Mouse (Mus musculus): Measurements from ENCODE around the gene Ntm. TPM values are rescaled to one million over a fixed set of nuclear protein-coding genes. Genes with fewer than 3 reads are reported as not detected.
A peak's percentile ranks its signal among the peaks of the same experiment; 100 is the strongest.

The Ntm gene
- polyA plus RNA-seq, 1 experiment from 2014 or later = 48.5 TPM

GRCm38 (mm10) chr9:29341292-29341691 is 621.6 kb downstream of the Ntm start:
- H3K27ac ChIP-seq (ENCODE audit: low read depth, low read length) = no peak overlapping the region
- no peak overlapping the region for H3K4me2 ChIP-seq (replicated peaks; ENCODE audit: low read depth, low read length)
- no peak for ATAC-seq (ENCODE audit: low FRiP score, low TSS enrichment)
- 89% methylated on average over 3 of the region's 3 CpGs for WGBS
- H3K36me3 ChIP-seq (ENCODE audit: control insufficient read depth, insufficient read depth, low read length) = no peaks in the 10 kb centered on the region
- no peak overlapping the region for H3K9ac ChIP-seq (ENCODE audit: low read depth, low read length)
- 0 out of 2 replicates have a peak, but pooled peaks cover 6% of the 10 kb centered on the region for H3K4me1 ChIP-seq (ENCODE audit: control insufficient read depth, insufficient read depth, low read length)
- no peak overlapping the region for H3K4me3 ChIP-seq (ENCODE audit: low read length)
- H3K9me3 ChIP-seq (ENCODE audit: control insufficient read depth, low read length) = no peaks in the 10 kb centered on the region
- H3K27me3 ChIP-seq (ENCODE audit: control insufficient read depth, insufficient read depth, low read length) = no peaks in the 10 kb centered on the region

- H3K9me3 ChIP-seq (ENCODE audit: control insufficient read depth, low read length) = no peaks in the 10 kb centered on the region
- 73% methylated on average over 2 of the region's 2 CpGs for WGBS
- H3K27me3 ChIP-seq (ENCODE audit: control insufficient read depth, insufficient read depth, low read length) = no peaks in the 10 kb centered on the region
- H3K36me3 ChIP-seq (ENCODE audit: control insufficient read depth, insufficient read depth, low read length) = no peaks in the 10 kb centered on the region
- peaks cover 5% of the 10 kb centered on the region; the same call in 1 of the 2 replicates for H3K4me1 ChIP-seq (ENCODE audit: control insufficient read depth, insufficient read depth, low read length)
- H3K9ac ChIP-seq (ENCODE audit: low read depth, low read length) = no peak overlapping the region
- no peak overlapping the region for H3K4me2 ChIP-seq (replicated peaks; ENCODE audit: low read depth, low read length)
- no peak overlapping the region for H3K27ac ChIP-seq (ENCODE audit: low read depth, low read length)
- ATAC-seq (ENCODE audit: low FRiP score, low TSS enrichment) = no peak
- H3K4me3 ChIP-seq (ENCODE audit: low read length) = no peak overlapping the region
Measured at GRCm38 (mm10) chr9:29335671-29336070, 627.3 kb downstream of the Ntm start.

- Histone ChIP-seq H3K4me3 (ENCODE audit: low read length) (no peak overlapping the region), H3K27ac (ENCODE audit: low read depth, low read length) (peak overlapping the region; percentile 70; the same call in 1 of the 2 replicates), H3K4me1 (ENCODE audit: control insufficient read depth, insufficient read depth, low read length) (peaks cover 7% of the 10 kb centered on the region; the same call in 1 of the 2 replicates), H3K4me2 (replicated peaks; ENCODE audit: low read depth, low read length) (no peak overlapping the region), H3K36me3 (ENCODE audit: control insufficient read depth, insufficient read depth, low read length) (no peaks in the 10 kb centered on the region), H3K9ac (ENCODE audit: low read depth, low read length) (no peak overlapping the region), H3K27me3 (ENCODE audit: control insufficient read depth, insufficient read depth, low read length) (no peaks in the 10 kb centered on the region), H3K9me3 (ENCODE audit: control insufficient read depth, low read length) (no peaks in the 10 kb centered on the region)
- 8% methylated on average over 3 of the region's 3 CpGs for WGBS
- peak; percentile 69; the same call in 1 of the 2 replicates for ATAC-seq (ENCODE audit: low FRiP score, low TSS enrichment)
Measured at GRCm38 (mm10) chr9:29332296-29333090, 630.4 kb downstream of the Ntm start.

DNA sequence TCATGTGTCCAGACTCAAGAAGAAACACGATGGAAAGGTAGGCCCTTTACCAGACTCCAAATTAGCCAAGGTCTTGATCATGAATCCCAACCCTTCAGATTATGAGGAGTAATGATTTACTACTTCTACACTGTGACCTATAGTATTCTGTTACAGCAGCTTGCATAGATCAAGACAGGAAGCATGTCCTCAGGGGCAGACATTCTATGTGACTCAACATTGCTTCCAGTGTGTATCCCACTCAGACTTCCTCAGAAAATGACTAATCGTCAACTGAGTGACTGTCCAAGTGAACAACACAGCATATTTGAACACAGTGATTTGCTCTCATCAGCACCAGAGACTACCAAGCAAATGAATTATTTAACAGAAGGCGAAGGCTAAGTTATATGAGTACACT is 632.5 kb downstream of the Ntm start:
- Histone ChIP-seq H3K4me3 (ENCODE audit: low read length) (no peak overlapping the region), H3K4me2 (replicated peaks; ENCODE audit: low read depth, low read length) (no peak overlapping the region)
- no peak for ATAC-seq (ENCODE audit: low FRiP score, low TSS enrichment)

GRCm38 (mm10) chr9:29326283-29326682 is 636.7 kb downstream of the Ntm start:
- ATAC-seq (ENCODE audit: low FRiP score, low TSS enrichment) = no peak
- Histone ChIP-seq H3K4me3 (ENCODE audit: low read length) (no peak overlapping the region), H3K4me2 (replicated peaks; ENCODE audit: low read depth, low read length) (no peak overlapping the region), H3K27ac (ENCODE audit: low read depth, low read length) (no peak overlapping the region), H3K9ac (ENCODE audit: low read depth, low read length) (no peak overlapping the region), H3K4me1 (ENCODE audit: control insufficient read depth, insufficient read depth, low read length) (peaks cover 4% of the 10 kb centered on the region; the same call in 1 of the 2 replicates), H3K9me3 (ENCODE audit: control insufficient read depth, low read length) (no peaks in the 10 kb centered on the region), H3K27me3 (ENCODE audit: control insufficient read depth, insufficient read depth, low read length) (no peaks in the 10 kb centered on the region), H3K36me3 (ENCODE audit: control insufficient read depth, insufficient read depth, low read length) (no peaks in the 10 kb centered on the region)
- 96% methylated on average over 3 of the region's 3 CpGs for WGBS

More for the DNA sequence above, 632.5 kb downstream of the Ntm start:
- Histone ChIP-seq H3K36me3 (ENCODE audit: control insufficient read depth, insufficient read depth, low read length) (no peaks in the 10 kb centered on the region), H3K4me1 (ENCODE audit: control insufficient read depth, insufficient read depth, low read length) (peaks cover 7% of the 10 kb centered on the region; the same call in 1 of the 2 replicates), H3K27me3 (ENCODE audit: control insufficient read depth, insufficient read depth, low read length) (no peaks in the 10 kb centered on the region), H3K9ac (ENCODE audit: low read depth, low read length) (no peak overlapping the region), H3K27ac (ENCODE audit: low read depth, low read length) (no peak overlapping the region), H3K9me3 (ENCODE audit: control insufficient read depth, low read length) (no peaks in the 10 kb centered on the region)
- WGBS = 72% methylated on average over 3 of the region's 3 CpGs

GRCm38 (mm10) chr9:29325137-29325536 is 637.8 kb downstream of the Ntm start:
- no peak for ATAC-seq (ENCODE audit: low FRiP score, low TSS enrichment)
- H3K4me1 ChIP-seq (ENCODE audit: control insufficient read depth, insufficient read depth, low read length) = no peaks in the 10 kb centered on the region
- no peak overlapping the region for H3K27ac ChIP-seq (ENCODE audit: low read depth, low read length)
- no peaks in the 10 kb centered on the region for H3K9me3 ChIP-seq (ENCODE audit: control insufficient read depth, low read length)
- H3K9ac ChIP-seq (ENCODE audit: low read depth, low read length) = no peak overlapping the region
- no peak overlapping the region for H3K4me3 ChIP-seq (ENCODE audit: low read length)
- WGBS = 75% methylated on average over 8 of the region's 8 CpGs
- no peak overlapping the region for H3K4me2 ChIP-seq (replicated peaks; ENCODE audit: low read depth, low read length)
- H3K36me3 ChIP-seq (ENCODE audit: control insufficient read depth, insufficient read depth, low read length) = no peaks in the 10 kb centered on the region
- no peaks in the 10 kb centered on the region for H3K27me3 ChIP-seq (ENCODE audit: control insufficient read depth, insufficient read depth, low read length)

DNA sequence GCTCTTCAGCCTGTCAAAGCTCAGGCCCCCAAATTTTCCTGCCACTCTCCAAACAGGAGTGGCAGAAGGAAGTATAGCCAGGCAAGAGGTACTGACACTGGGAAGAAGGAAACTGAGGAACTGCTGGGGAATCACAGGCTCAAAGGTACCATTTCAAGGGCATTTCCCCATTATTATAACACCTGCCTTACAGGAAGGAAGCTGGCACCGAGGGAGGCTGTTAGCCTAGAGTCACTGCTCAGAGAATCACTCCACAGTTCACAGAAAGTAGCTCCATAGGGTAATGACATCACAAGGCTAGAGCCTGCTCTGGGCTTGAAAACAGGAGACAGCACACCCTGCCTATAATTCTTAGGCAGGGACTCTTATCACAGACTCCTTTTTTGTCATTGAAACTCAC is 643.7 kb downstream of the Ntm start:
- no peak overlapping the region for H3K4me2 ChIP-seq (replicated peaks; ENCODE audit: low read depth, low read length)
- H3K9me3 ChIP-seq (ENCODE audit: control insufficient read depth, low read length) = no peaks in the 10 kb centered on the region
- no peak overlapping the region for H3K9ac ChIP-seq (ENCODE audit: low read depth, low read length)
- peaks cover 33% of the 10 kb centered on the region; the same call in 1 of the 2 replicates for H3K4me1 ChIP-seq (ENCODE audit: control insufficient read depth, insufficient read depth, low read length)
- peak overlapping the region; percentile 2; the same call in 1 of the 2 replicates for H3K27ac ChIP-seq (ENCODE audit: low read depth, low read length)
- peak; percentile 22; the same call in 1 of the 2 replicates for ATAC-seq (ENCODE audit: low FRiP score, low TSS enrichment)
- H3K4me3 ChIP-seq (ENCODE audit: low read length) = no peak overlapping the region
- no peaks in the 10 kb centered on the region for H3K27me3 ChIP-seq (ENCODE audit: control insufficient read depth, insufficient read depth, low read length)
- H3K36me3 ChIP-seq (ENCODE audit: control insufficient read depth, insufficient read depth, low read length) = no peaks in the 10 kb centered on the region
- 14% methylated on average over 1 of the region's 1 CpGs for whole genome bisulfite sequencing

- no peaks in the 10 kb centered on the region for H3K9me3 ChIP-seq (ENCODE audit: control insufficient read depth, low read length)
- H3K4me1 ChIP-seq (ENCODE audit: control insufficient read depth, insufficient read depth, low read length) = peaks cover 33% of the 10 kb centered on the region; the same call in 1 of the 2 replicates
- no peak overlapping the region for H3K4me2 ChIP-seq (replicated peaks; ENCODE audit: low read depth, low read length)
- peak overlapping the region; percentile 2; the same call in 1 of the 2 replicates for H3K27ac ChIP-seq (ENCODE audit: low read depth, low read length)
- ATAC-seq (ENCODE audit: low FRiP score, low TSS enrichment) = peak; percentile 84
- no peaks in the 10 kb centered on the region for H3K27me3 ChIP-seq (ENCODE audit: control insufficient read depth, insufficient read depth, low read length)
- 4% methylated on average over 8 of the region's 8 CpGs for WGBS
- H3K36me3 ChIP-seq (ENCODE audit: control insufficient read depth, insufficient read depth, low read length) = no peaks in the 10 kb centered on the region
- H3K4me3 ChIP-seq (ENCODE audit: low read length) = no peak overlapping the region
- H3K9ac ChIP-seq (ENCODE audit: low read depth, low read length) = no peak overlapping the region
Measured at GRCm38 (mm10) chr9:29318676-29319162, 644.2 kb downstream of the Ntm start.

GRCm38 (mm10) chr9:29317623-29318022 is 645.3 kb downstream of the Ntm start:
- Histone ChIP-seq H3K4me3 (ENCODE audit: low read length) (no peak overlapping the region), H3K27me3 (ENCODE audit: control insufficient read depth, insufficient read depth, low read length) (no peaks in the 10 kb centered on the region), H3K9me3 (ENCODE audit: control insufficient read depth, low read length) (no peaks in the 10 kb centered on the region), H3K4me1 (ENCODE audit: control insufficient read depth, insufficient read depth, low read length) (peaks cover 33% of the 10 kb centered on the region; the same call in 1 of the 2 replicates), H3K4me2 (replicated peaks; ENCODE audit: low read depth, low read length) (no peak overlapping the region), H3K36me3 (ENCODE audit: control insufficient read depth, insufficient read depth, low read length) (no peaks in the 10 kb centered on the region), H3K9ac (ENCODE audit: low read depth, low read length) (no peak overlapping the region), H3K27ac (ENCODE audit: low read depth, low read length) (peak overlapping the region; percentile 9; the same call in 1 of the 2 replicates)
- WGBS = 22% methylated on average over 3 of the region's 3 CpGs
- peak; percentile 82 for ATAC-seq (ENCODE audit: low FRiP score, low TSS enrichment)

Data from kidney, embryonic 14.5 days (tissue).